Mouse (Mus musculus) cerebellum, adult (tissue): ENCODE results near the gene Ap3m1.

Experiments
- ATAC-seq: cut with Nextera tagmentation; 2 replicates; pipeline ENCODE4 v1.9.2; 2017; ENCODE audit warnings: mild to moderate bottlenecking, moderate library complexity, mixed read lengths; ENCODE audit not compliant: insufficient number of reproducible peaks, low FRiP score, low TSS enrichment

The Ap3m1 gene

GRCm38 (mm10) chr14:21074398-21075320, 22.4 kb upstream of the Ap3m1 start:
- ATAC-seq: no peak

- ATAC-seq: no peak
Measured at GRCm38 (mm10) chr14:21073981-21074380, 21.7 kb upstream of the Ap3m1 start.

- ATAC-seq: no peak
Measured at GRCm38 (mm10) chr14:21069594-21069993, 17.3 kb upstream of the Ap3m1 start.

GRCm38 (mm10) chr14:21065490-21066162, 13.3 kb upstream of the Ap3m1 start:
- ATAC-seq: no peak

- ATAC-seq: no peak
Measured at GRCm38 (mm10) chr14:21064321-21064720, 12.0 kb upstream of the Ap3m1 start.

GRCm38 (mm10) chr14:21062766-21063513, 10.6 kb upstream of the Ap3m1 start:
- no peak for ATAC-seq

- no peak for ATAC-seq
Measured at GRCm38 (mm10) chr14:21058972-21059371, 6.7 kb upstream of the Ap3m1 start.

- ATAC-seq: no peak
Measured at GRCm38 (mm10) chr14:21053586-21053985, 1.3 kb upstream of the Ap3m1 start.

GRCm38 (mm10) chr14:21053151-21053550, 843 bp upstream of the Ap3m1 start:
- ATAC-seq: no peak

GRCm38 (mm10) chr14:21052781-21053130, 448 bp upstream of the Ap3m1 start:
- ATAC-seq: peak; percentile 76; the same call in 1 of the 2 replicates

- no peak; the same call in 1 of the 2 replicates for ATAC-seq
Measured at GRCm38 (mm10) chr14:21051380-21052111, 762 bp downstream of the Ap3m1 start.

- no peak for ATAC-seq
Measured at GRCm38 (mm10) chr14:21050734-21051133, 1.6 kb downstream of the Ap3m1 start.

- ATAC-seq: no peak
Measured at GRCm38 (mm10) chr14:21048879-21049278, 3.4 kb downstream of the Ap3m1 start.

- ATAC-seq: no peak
Measured at GRCm38 (mm10) chr14:21047840-21048239, 4.5 kb downstream of the Ap3m1 start.

GRCm38 (mm10) chr14:21039623-21040022, 12.7 kb downstream of the Ap3m1 start:
- no peak for ATAC-seq

- no peak for ATAC-seq
Measured at GRCm38 (mm10) chr14:21039077-21039476, 13.2 kb downstream of the Ap3m1 start.

GRCm38 (mm10) chr14:21034791-21035190, 17.5 kb downstream of the Ap3m1 start:
- no peak for ATAC-seq

GRCm38 (mm10) chr14:21034271-21034670, 18.0 kb downstream of the Ap3m1 start:
- ATAC-seq: no peak

GRCm38 (mm10) chr14:21031783-21032511, 20.4 kb downstream of the Ap3m1 start:
- ATAC-seq: no peak
